Mouse (Mus musculus) kidney, adult 2 months (tissue): ENCODE measurements around the gene Nectin4. TPM values are rescaled to one million over a fixed set of nuclear protein-coding genes. Genes with fewer than 3 reads are reported as not detected.

Experiments used
- DNase-seq: peaks from one replicate; pipeline ENCODE4 v3.0.0; 2021
- H3K27ac ChIP-seq: fragments of 200-500 bp; 2 replicates; pipeline ENCODE4 v1.5.1; 2012; ENCODE audit warnings: low read depth, low read length, control low read depth, inconsistent platforms; ENCODE audit not compliant: insufficient read depth
- H3K27me3 ChIP-seq: fragments of 200-500 bp; replicated peaks from 2 replicates; pipeline ENCODE4 v1.6.1; 2012; ENCODE audit warnings: mild to moderate bottlenecking, moderate library complexity, low read length, inconsistent platforms; ENCODE audit not compliant: control insufficient read depth, insufficient read depth
- H3K36me3 ChIP-seq: fragments of 200-500 bp; 2 replicates; pipeline ENCODE4 v1.6.1; 2012; ENCODE audit warnings: mild to moderate bottlenecking, moderate library complexity, low read length, inconsistent platforms; ENCODE audit not compliant: control insufficient read depth, insufficient read depth
- H3K4me1 ChIP-seq: fragments of 200-500 bp; 2 replicates; pipeline ENCODE4 v1.6.1; 2011; ENCODE audit warnings: low read length; ENCODE audit not compliant: control insufficient read depth, insufficient read depth
- H3K4me3 ChIP-seq: fragments of 200-500 bp; 2 replicates; pipeline ENCODE4 v1.5.1; 2011; ENCODE audit warnings: mild to moderate bottlenecking, low read depth, low read length, control low read depth; ENCODE audit not compliant: insufficient read depth
- CTCF ChIP-seq: fragments of 200-500 bp; conservative IDR thresholded peaks from 2 replicates; pipeline ENCODE4 v1.5.1; 2011; ENCODE audit warnings: low read depth, mild to moderate bottlenecking, control low read depth, low read length, moderate library complexity, mixed read lengths; ENCODE audit not compliant: insufficient read depth, insufficient read length
- POLR2A ChIP-seq: fragments of 200-500 bp; IDR thresholded peaks from one replicate; pipeline ENCODE4 v1.6.1; 2011; ENCODE audit warnings: low read depth, low read length, control low read depth
- WGBS: fragments of 180-500 bp; shearing (Covaris S2); methylation state at CpG from one replicate; pipeline ENCODE4 v1.1.7; 2018; 5-methylcytosine and 5-hydroxymethylcytosine counted together
- polyA plus RNA-seq: library from polyadenylated mRNA; depleted of rRNA; stranded (reverse); fragments of >200 nt; gene quantifications from 2 replicates; pipeline ENCODE4 v1.2.3, GENCODE M21; 2012; rRNA removed

The Nectin4 gene
- polyA plus RNA-seq, 1 experiment = 2.3 TPM

GRCm38 (mm10) chr1:171424638-171425037, 54.7 kb downstream of the Nectin4 start:
- Histone ChIP-seq H3K4me3 (no peak overlapping the region), H3K27me3 (no peaks in the 10 kb centered on the region), H3K27ac (no peak overlapping the region), H3K36me3 (no peaks in the 10 kb centered on the region), H3K4me1 (peaks cover 4% of the 10 kb centered on the region; the same call in 1 of the 2 replicates)
- WGBS = 59% methylated on average over 5 of the region's 5 CpGs
- TF ChIP-seq CTCF = no peak
- no peak for TF ChIP-seq POLR2A
- no peak for DNase-seq

- Histone ChIP-seq H3K27me3 (no peaks in the 10 kb centered on the region), H3K4me1 (peaks cover 4% of the 10 kb centered on the region; the same call in 1 of the 2 replicates), H3K27ac (no peak overlapping the region), H3K36me3 (no peaks in the 10 kb centered on the region), H3K4me3 (no peak overlapping the region)
- WGBS = 47% methylated on average over 4 of the region's 4 CpGs
- DNase-seq = peak; percentile 15
- TF ChIP-seq POLR2A (no peak), CTCF (no peak)
These were observed 55.2 kb downstream of the Nectin4 start for GRCm38 (mm10) chr1:171425126-171425525.

- Histone ChIP-seq H3K36me3 (no peaks in the 10 kb centered on the region), H3K4me3 (no peak overlapping the region), H3K27me3 (no peaks in the 10 kb centered on the region), H3K27ac (no peak overlapping the region), H3K4me1 (peaks cover 5% of the 10 kb centered on the region; the same call in 1 of the 2 replicates)
- no peak for TF ChIP-seq POLR2A
- TF ChIP-seq CTCF = no peak
- WGBS = 75% methylated on average over 5 of the region's 5 CpGs
- DNase-seq = no peak
These were observed 62.3 kb downstream of the Nectin4 start for GRCm38 (mm10) chr1:171432158-171432557.

GRCm38 (mm10) chr1:171435288-171435814, 65.5 kb downstream of the Nectin4 start:
- H3K27ac ChIP-seq = 0 out of 2 replicates have a peak overlapping the region, but pooled peaks have one; percentile 44
- DNase-seq = peak; percentile 51
- no peak for TF ChIP-seq CTCF
- TF ChIP-seq POLR2A = no peak
- H3K4me1 ChIP-seq = peaks cover 11% of the 10 kb centered on the region; the same call in 1 of the 2 replicates
- WGBS = 18% methylated on average over 7 of the region's 7 CpGs
- no peaks in the 10 kb centered on the region for H3K36me3 ChIP-seq
- no peaks in the 10 kb centered on the region for H3K27me3 ChIP-seq
- H3K4me3 ChIP-seq = no peak overlapping the region

GRCm38 (mm10) chr1:171435974-171436373, 66.1 kb downstream of the Nectin4 start:
- H3K36me3 ChIP-seq = no peaks in the 10 kb centered on the region
- H3K4me1 ChIP-seq = peaks cover 16% of the 10 kb centered on the region
- TF ChIP-seq CTCF = no peak
- TF ChIP-seq POLR2A = no peak
- H3K4me3 ChIP-seq = no peak overlapping the region
- H3K27me3 ChIP-seq = no peaks in the 10 kb centered on the region
- WGBS = 39% methylated on average over 1 of the region's 1 CpGs
- peak overlapping the region; percentile 44; the same call in 1 of the 2 replicates for H3K27ac ChIP-seq
- DNase-seq = peak; percentile 56

- 1% methylated on average over 46 of the region's 46 CpGs for WGBS
These were observed 67.5 kb downstream of the Nectin4 start, which contains the start of gene F11r for GRCm38 (mm10) chr1:171437264-171438013. F11r (plus strand) TSS chr1:171437535.

More at GRCm38 (mm10) chr1:171437264-171438013, 67.5 kb downstream of the Nectin4 start, which contains the start of gene F11r:
- no peaks in the 10 kb centered on the region for H3K27me3 ChIP-seq
- peak within 1 kb of the TSS; percentile 81 for H3K4me3 ChIP-seq
- no peaks in the 10 kb centered on the region for H3K36me3 ChIP-seq
- H3K4me1 ChIP-seq = peaks cover 28% of the 10 kb centered on the region
- peak within 1 kb of the TSS; percentile 88 for H3K27ac ChIP-seq
- peak; percentile 98 for DNase-seq
- TF ChIP-seq CTCF = no peak
- peak; percentile 97 for TF ChIP-seq POLR2A

Other genes starting within 250 kb of the Nectin4 start
- 814 and 951 TPM in 2 replicates for gene Sdhc, start 219.5 kb upstream of the Nectin4 start, polyA plus RNA-seq
- 3.5 and 7.7 TPM in 2 replicates for gene Mpz, start 219.4 kb upstream of the Nectin4 start, polyA plus RNA-seq
- gene Pcp4l1, start 173.8 kb upstream of the Nectin4 start, polyA plus RNA-seq = 11.2 and 12.8 TPM in 2 replicates
- gene Nr1i3, start 156.1 kb upstream of the Nectin4 start, polyA plus RNA-seq = 0.48 and 0.67 TPM in 2 replicates
- gene Tomm40l, start 147.6 kb upstream of the Nectin4 start, polyA plus RNA-seq = 46.4 and 51.8 TPM in 2 replicates
- gene Apoa2, start 145.0 kb upstream of the Nectin4 start, polyA plus RNA-seq = 19.8 and 20.8 TPM in 2 replicates
- gene Fcer1g, start 135.7 kb upstream of the Nectin4 start, polyA plus RNA-seq = 35.8 and 46.8 TPM in 2 replicates
- 1.2 and 1.5 TPM in 2 replicates for gene Adamts4, start 119.7 kb upstream of the Nectin4 start, polyA plus RNA-seq
- gene Ndufs2, start 118.7 kb upstream of the Nectin4 start, polyA plus RNA-seq = 374 and 559 TPM in 2 replicates
- gene B4galt3, start 99.8 kb upstream of the Nectin4 start, polyA plus RNA-seq = 58.9 and 67.7 TPM in 2 replicates
- 51.5 and 63.2 TPM in 2 replicates for gene Ppox, start 88.9 kb upstream of the Nectin4 start, polyA plus RNA-seq
- gene Usp21, start 82.1 kb upstream of the Nectin4 start, polyA plus RNA-seq = 47.8 and 53.4 TPM in 2 replicates
- 43.1 and 59.5 TPM in 2 replicates for gene Ufc1, start 75.1 kb upstream of the Nectin4 start, polyA plus RNA-seq
- 46.7 and 48.6 TPM in 2 replicates for gene Dedd, start 41.0 kb upstream of the Nectin4 start, polyA plus RNA-seq
- gene Nit1, start 24.5 kb upstream of the Nectin4 start, polyA plus RNA-seq = 207 and 209 TPM in 2 replicates
- 17.1 and 37.0 TPM in 2 replicates for gene Pfdn2, start 24.4 kb upstream of the Nectin4 start, polyA plus RNA-seq
- 6.9 and 7.1 TPM in 2 replicates for gene Klhdc9, start 9.3 kb upstream of the Nectin4 start, polyA plus RNA-seq
- 1.6 and 4.8 TPM in 2 replicates for gene Arhgap30, start 18.9 kb downstream of the Nectin4 start, polyA plus RNA-seq
- gene Usf1, start 41.2 kb downstream of the Nectin4 start, polyA plus RNA-seq = 56.8 and 59.0 TPM in 2 replicates
- gene Tstd1, start 48.8 kb downstream of the Nectin4 start, polyA plus RNA-seq = 77.3 and 79.7 TPM in 2 replicates
- 88.7 and 106 TPM in 2 replicates for gene F11r, start 67.4 kb downstream of the Nectin4 start, polyA plus RNA-seq
- 3.2 and 3.3 TPM in 2 replicates for gene Alyref2, start 133.4 kb downstream of the Nectin4 start, polyA plus RNA-seq
- not detected in 2 replicates for gene Itln1, start 165.2 kb downstream of the Nectin4 start, polyA plus RNA-seq
- gene Cd244a, start 189.1 kb downstream of the Nectin4 start, polyA plus RNA-seq = 0.11 and 0.53 TPM in 2 replicates
- 0.54 and 2.2 TPM in 2 replicates for gene Ly9, start 237.3 kb downstream of the Nectin4 start, polyA plus RNA-seq